Mouse (Mus musculus): ENCODE results near the gene Dnaic2. TPM values are rescaled to one million over a fixed set of nuclear protein-coding genes. Genes with fewer than 3 reads are reported as not detected.

Gene Dnaic2
- total and polyA plus RNA-seq, 3 experiments, result 0.59 to 0.93 (median 0.83) TPM

- H3K27ac ChIP-seq (ENCODE audit: insufficient read depth, low read depth), result no peak overlapping the region
- H3K27me3 ChIP-seq (replicated peaks), result peaks cover 15% of the 10 kb centered on the region
- no peak overlapping the region for H3K4me3 ChIP-seq (replicated peaks in 1 of 3; ENCODE audit: low read depth in 2 of 3, low read length in 2 of 3, poor library complexity in 1 of 3)
- in situ Hi-C loops (cut with MboI; ENCODE audit: low pct_ligation_motif_present, low pct_unique_long_range_greater_than_20kb, low sequenced_read_pairs), result no loop called here
- peaks cover 7 to 17% of the 10 kb centered on the region in 2 experiments for H3K4me1 ChIP-seq (ENCODE audit: control insufficient read depth in 1 of 2, insufficient read depth in 2 of 2)
- dilution Hi-C loops (cut with MboI; ENCODE audit: extremely low pct_ligation_motif_present, extremely low pct_unique_long_range_greater_than_20kb, low sequenced_read_pairs), result no loop called here
- peaks cover 1% of the 10 kb centered on the region for H3K9me3 ChIP-seq (replicated peaks; ENCODE audit: low read length)
- no peak for DNase-seq (ENCODE audit: extremely low read depth)
- no peaks in the 10 kb centered on the region for H3K79me2 ChIP-seq (replicated peaks; ENCODE audit: control insufficient read depth, extremely low read depth, insufficient read depth, poor library complexity, severe bottlenecking)
- no peak overlapping the region for H3K4me2 ChIP-seq (ENCODE audit: insufficient read depth, low read depth, poor library complexity, severe bottlenecking)
- no peaks in the 10 kb centered on the region for H3K36me3 ChIP-seq (replicated peaks in 1 of 2; ENCODE audit: control insufficient read depth in 1 of 2, insufficient read depth in 1 of 2, low read length in 1 of 2)
- TF ChIP-seq ZKSCAN1 (IDR thresholded peaks at IDR 0.05; ENCODE audit: borderline replicate concordance, low read depth, low read length) (no peak), E2F4 (IDR thresholded peaks at IDR 0.05; ENCODE audit: insufficient replicate concordance, low read depth, low read length) (no peak), KAT2A (IDR thresholded peaks at IDR 0.05; ENCODE audit: insufficient replicate concordance, low read length) (no peak), JUN (IDR thresholded peaks at IDR 0.05; ENCODE audit: insufficient read depth, low read depth, low read length) (no peak), USF2 (conservative IDR thresholded peaks at IDR 0.05; ENCODE audit: low read depth, low read length) (no peak), SIN3A (IDR thresholded peaks at IDR 0.05; ENCODE audit: low read length) (no peak), CHD1 (IDR thresholded peaks at IDR 0.05; ENCODE audit: low read depth, low read length) (no peak)
- H3K9ac ChIP-seq (ENCODE audit: insufficient read depth, low read depth), result no peak overlapping the region
These were observed 79.8 kb downstream of the Dnaic2 start for GRCm38 (mm10) chr11:114807025-114807424.

Other genes with a start within 250 kb of the Dnaic2 start
- 5,484 and 5,556 TPM in 2 replicates for gene Rpl38, start 58.9 kb upstream of the Dnaic2 start, total RNA-seq (2012; rRNA removed)
- 3,381 and 4,204 TPM in 2 replicates for gene Rpl38, start 58.9 kb upstream of the Dnaic2 start, total RNA-seq (2014; rRNA removed)
- 1,021 and 1,435 TPM in 2 replicates for gene Rpl38, start 58.9 kb upstream of the Dnaic2 start, polyA plus RNA-seq (2012; ENCODE audit: insufficient read length, low read depth)
- 1.4 TPM in 2 replicates for gene Ttyh2, start 52.0 kb upstream of the Dnaic2 start, total RNA-seq (2012; rRNA removed)
- 0.82 and 1.2 TPM in 2 replicates for gene Ttyh2, start 52.0 kb upstream of the Dnaic2 start, total RNA-seq (2014; rRNA removed)
- gene Ttyh2, start 52.0 kb upstream of the Dnaic2 start, polyA plus RNA-seq (2012; ENCODE audit: insufficient read length, low read depth), result 2.4 TPM in 2 replicates
- gene Kif19a, start 38.0 kb downstream of the Dnaic2 start, total RNA-seq (2012; rRNA removed), result 5.8 and 8.2 TPM in 2 replicates
- gene Kif19a, start 38.0 kb downstream of the Dnaic2 start, total RNA-seq (2014; rRNA removed), result 0.66 and 1.9 TPM in 2 replicates
- gene Kif19a, start 38.0 kb downstream of the Dnaic2 start, polyA plus RNA-seq (2012; ENCODE audit: insufficient read length, low read depth), result 0.68 and 1.4 TPM in 2 replicates
- not detected in 2 replicates for gene Btbd17, start 68.5 kb downstream of the Dnaic2 start, total RNA-seq (2012; rRNA removed)
- not detected in 2 replicates for gene Btbd17, start 68.5 kb downstream of the Dnaic2 start, total RNA-seq (2014; rRNA removed)
- not detected in 2 replicates for gene Btbd17, start 68.5 kb downstream of the Dnaic2 start, polyA plus RNA-seq (2012; ENCODE audit: insufficient read length, low read depth)
- not detected in 2 replicates for gene Gpr142, start 71.5 kb downstream of the Dnaic2 start, total RNA-seq (2012; rRNA removed)
- not detected in 2 replicates for gene Gpr142, start 71.5 kb downstream of the Dnaic2 start, total RNA-seq (2014; rRNA removed)
- gene Gpr142, start 71.5 kb downstream of the Dnaic2 start, polyA plus RNA-seq (2012; ENCODE audit: insufficient read length, low read depth), result not detected in 2 replicates
- not detected in 2 replicates for gene Gprc5c, start 123.7 kb downstream of the Dnaic2 start, total RNA-seq (2012; rRNA removed)
- not detected in 2 replicates for gene Gprc5c, start 123.7 kb downstream of the Dnaic2 start, total RNA-seq (2014; rRNA removed)
- gene Gprc5c, start 123.7 kb downstream of the Dnaic2 start, polyA plus RNA-seq (2012; ENCODE audit: insufficient read length, low read depth), result not detected in 2 replicates
- 0.13 and 0.17 TPM in 2 replicates for gene Cd300a, start 162.6 kb downstream of the Dnaic2 start, total RNA-seq (2012; rRNA removed)
- gene Cd300a, start 162.6 kb downstream of the Dnaic2 start, total RNA-seq (2014; rRNA removed), result 0.18 and 0.32 TPM in 2 replicates
- 1.0 TPM in 2 replicates for gene Cd300a, start 162.6 kb downstream of the Dnaic2 start, polyA plus RNA-seq (2012; ENCODE audit: insufficient read length, low read depth)
- gene Cd300lb, start 207.0 kb downstream of the Dnaic2 start, total RNA-seq (2012; rRNA removed), result not detected in 2 replicates
- gene Cd300lb, start 207.0 kb downstream of the Dnaic2 start, total RNA-seq (2014; rRNA removed), result not detected in 2 replicates
- gene Cd300lb, start 207.0 kb downstream of the Dnaic2 start, polyA plus RNA-seq (2012; ENCODE audit: insufficient read length, low read depth), result not detected in 2 replicates
- gene Cd300c, start 241.7 kb downstream of the Dnaic2 start, total RNA-seq (2012; rRNA removed), result not detected in 2 replicates
- not detected in 2 replicates for gene Cd300c, start 241.7 kb downstream of the Dnaic2 start, total RNA-seq (2014; rRNA removed)
- 0.40 TPM in 1 of 2 replicates, not detected in the other for gene Cd300c, start 241.7 kb downstream of the Dnaic2 start, polyA plus RNA-seq (2012; ENCODE audit: insufficient read length, low read depth)